Mouse (Mus musculus) midbrain, embryonic 12.5 days (tissue): ENCODE measurements around the gene Scgb1a1. TPM values are rescaled to one million over a fixed set of nuclear protein-coding genes. Genes with fewer than 3 reads are reported as not detected.
A peak's percentile ranks its signal among the peaks of the same experiment; 100 is the strongest.
"Not testable (repeated sequence)": the region's sequence is repeated elsewhere in the genome, so short reads cannot be mapped to it uniquely, and the experiment has no call there.

Experiments
- ATAC-seq: fragments of 200-750 bp; cut with Nextera tagmentation; 2 replicates; pipeline ENCODE4 v1.8.0; 2017; ENCODE audit warnings: low read depth, moderate TSS enrichment, moderate library complexity; ENCODE audit not compliant: low FRiP score
- H3K27ac ChIP-seq: fragments of 300-500 bp; sonication (generic); replicated peaks from 2 replicates; pipeline ENCODE4 v1.5.1; 2016; ENCODE audit warnings: mild to moderate bottlenecking
- H3K27me3 ChIP-seq: fragments of 300-500 bp; sonication (generic); 2 replicates; pipeline ENCODE4 v1.6.1; 2016; ENCODE audit warnings: mild to moderate bottlenecking
- H3K36me3 ChIP-seq: fragments of 300-500 bp; sonication (generic); 2 replicates; pipeline ENCODE4 v1.6.1; 2016
- H3K4me1 ChIP-seq: fragments of 300-500 bp; sonication (generic); 2 replicates; pipeline ENCODE4 v1.6.1; 2016
- H3K4me2 ChIP-seq: fragments of 300-500 bp; sonication (generic); replicated peaks from 2 replicates; pipeline ENCODE4 v1.6.1; 2016; ENCODE audit warnings: mild to moderate bottlenecking, moderate library complexity
- H3K4me3 ChIP-seq: fragments of 300-500 bp; sonication (generic); 2 replicates; pipeline ENCODE4 v1.5.1; 2016; ENCODE audit warnings: mild to moderate bottlenecking
- H3K9ac ChIP-seq: fragments of 300-500 bp; sonication (generic); replicated peaks from 2 replicates; pipeline ENCODE4 v1.6.1; 2016; ENCODE audit warnings: mild to moderate bottlenecking, moderate library complexity
- H3K9me3 ChIP-seq: fragments of 300-500 bp; sonication (generic); 2 replicates; pipeline ENCODE4 v1.6.1; 2016; ENCODE audit warnings: mild to moderate bottlenecking
- WGBS: fragments of 180-500 bp; shearing (Covaris S2); methylation state at CpG from one replicate; pipeline ENCODE4 v1.1.7; 2016; 5-methylcytosine and 5-hydroxymethylcytosine counted together
- polyA plus RNA-seq: library from polyadenylated mRNA; unstranded; fragments of >200 nt; fragmentation: Nextera tagmentation; extraction: Ambion mirVana; gene quantifications from 2 replicates; pipeline ENCODE4 v1.2.1, GENCODE M21; 2016

Gene Scgb1a1
- polyA plus RNA-seq, 1 experiment from 2014 or later = not detected

GRCm38 (mm10) chr19:9097441-9097840, 9.7 kb upstream of the Scgb1a1 start:
- Histone ChIP-seq H3K36me3 (no peaks in the 10 kb centered on the region), H3K9me3 (no peaks in the 10 kb centered on the region), H3K4me1 (no peaks in the 10 kb centered on the region), H3K9ac (no peak overlapping the region), H3K4me3 (no peak overlapping the region), H3K27ac (no peak overlapping the region), H3K27me3 (no peaks in the 10 kb centered on the region; the same call in 1 of the 2 replicates), H3K4me2 (no peak overlapping the region)
- 90% methylated on average over 13 of the region's 13 CpGs for WGBS
- ATAC-seq = no peak

- Histone ChIP-seq H3K4me2 (no peak overlapping the region), H3K4me1 (no peaks in the 10 kb centered on the region), H3K36me3 (no peaks in the 10 kb centered on the region), H3K27ac (no peak overlapping the region), H3K27me3 (no peaks in the 10 kb centered on the region), H3K9me3 (no peaks in the 10 kb centered on the region), H3K9ac (no peak overlapping the region), H3K4me3 (no peak overlapping the region)
- WGBS = 72% methylated on average over 5 of the region's 5 CpGs
- ATAC-seq = no peak
Observed at GRCm38 (mm10) chr19:9095111-9095510, 7.4 kb upstream of the Scgb1a1 start.

DNA sequence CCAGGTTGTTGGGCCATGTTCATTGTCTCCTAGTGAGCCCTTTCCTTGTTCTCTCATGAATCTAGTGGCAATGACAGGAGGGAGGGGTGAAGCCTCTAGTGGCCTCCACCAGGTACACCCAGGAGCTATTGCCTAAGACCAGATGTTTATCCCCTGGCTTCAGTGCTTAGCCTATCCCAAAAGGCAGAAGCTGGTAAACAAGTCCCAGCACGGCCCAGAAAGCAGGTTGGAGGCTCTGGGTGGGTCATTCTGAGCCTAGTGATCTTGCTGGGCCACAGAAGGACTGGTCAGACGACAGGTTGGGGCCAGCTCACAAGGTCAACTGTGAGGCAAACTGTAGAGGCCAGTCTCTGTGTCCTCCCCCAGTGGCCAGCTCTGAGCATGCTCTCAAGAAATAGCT, 3.0 kb upstream of the Scgb1a1 start:
- no peaks in the 10 kb centered on the region for H3K4me1 ChIP-seq
- 42% methylated on average over 2 of the region's 2 CpGs for whole genome bisulfite sequencing
- no peak for ATAC-seq

GRCm38 (mm10) chr19:9090191-9090590, 2.4 kb upstream of the Scgb1a1 start:
- H3K27me3 ChIP-seq = no peaks in the 10 kb centered on the region
- WGBS = 72% methylated on average over 4 of the region's 4 CpGs
- no peak overlapping the region for H3K4me2 ChIP-seq
- H3K9me3 ChIP-seq = no peaks in the 10 kb centered on the region
- no peak for ATAC-seq
- H3K36me3 ChIP-seq = no peaks in the 10 kb centered on the region
- H3K9ac ChIP-seq = no peak overlapping the region
- no peak overlapping the region for H3K4me3 ChIP-seq
- no peak overlapping the region for H3K27ac ChIP-seq
- no peaks in the 10 kb centered on the region for H3K4me1 ChIP-seq

More for the DNA sequence above, 3.0 kb upstream of the Scgb1a1 start:
- Histone ChIP-seq H3K36me3 (no peaks in the 10 kb centered on the region), H3K9me3 (no peaks in the 10 kb centered on the region), H3K27ac (no peak overlapping the region), H3K9ac (no peak overlapping the region), H3K4me2 (no peak overlapping the region), H3K27me3 (no peaks in the 10 kb centered on the region), H3K4me3 (no peak overlapping the region)

DNA sequence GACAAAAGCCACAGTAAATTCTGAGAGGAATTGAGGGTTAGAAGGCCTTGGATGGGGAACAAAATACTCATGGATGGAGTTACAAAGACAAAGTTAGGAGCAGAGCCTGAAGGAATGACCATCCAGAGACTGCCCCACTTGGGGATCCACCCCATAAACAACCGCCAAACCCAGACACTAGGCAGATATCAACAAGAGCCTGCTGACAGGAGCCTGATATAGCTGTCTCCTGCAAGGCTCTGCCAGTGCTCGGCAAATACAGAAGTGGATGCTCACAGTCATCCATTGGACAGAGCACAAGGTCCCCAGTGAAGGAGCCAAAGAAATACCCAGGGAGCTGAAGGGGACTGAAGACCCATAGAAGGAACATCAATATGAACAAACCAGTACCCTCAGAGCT, 3.9 kb downstream of the Scgb1a1 start:
- H3K9me3 ChIP-seq, H3K4me1 ChIP-seq, H3K4me3 ChIP-seq, H3K4me2 ChIP-seq, H3K36me3 ChIP-seq, H3K27me3 ChIP-seq, H3K9ac ChIP-seq, ATAC-seq, H3K27ac ChIP-seq: not testable (repeated sequence)
- WGBS = 71% methylated on average over 2 of the region's 2 CpGs

DNA sequence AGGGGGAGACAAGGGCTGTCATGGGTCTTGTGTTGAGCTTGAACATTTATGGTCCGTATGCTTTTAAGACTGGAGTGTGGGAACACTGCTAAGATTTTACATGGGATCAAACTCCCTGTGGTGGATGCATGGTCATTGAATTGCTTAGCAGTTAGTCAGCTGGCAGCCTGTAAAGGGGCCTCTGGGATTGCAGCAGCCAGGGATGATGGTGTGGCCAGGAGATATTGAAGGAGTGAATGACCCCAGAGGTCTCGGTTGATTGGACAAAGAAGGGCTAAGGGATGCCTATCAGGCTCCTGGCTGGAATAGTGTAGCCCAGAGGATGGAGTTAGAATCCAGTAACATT, 4.8 kb downstream of the Scgb1a1 start:
- Histone ChIP-seq H3K4me1 (no peaks in the 10 kb centered on the region), H3K4me3 (no peak overlapping the region), H3K27me3 (peaks cover 6% of the 10 kb centered on the region; the same call in 1 of the 2 replicates), H3K9me3 (no peaks in the 10 kb centered on the region), H3K36me3 (no peaks in the 10 kb centered on the region), H3K4me2 (no peak overlapping the region), H3K9ac (no peak overlapping the region), H3K27ac (no peak overlapping the region)
- ATAC-seq = no peak
- whole genome bisulfite sequencing = 82% methylated on average over 2 of the region's 2 CpGs

DNA sequence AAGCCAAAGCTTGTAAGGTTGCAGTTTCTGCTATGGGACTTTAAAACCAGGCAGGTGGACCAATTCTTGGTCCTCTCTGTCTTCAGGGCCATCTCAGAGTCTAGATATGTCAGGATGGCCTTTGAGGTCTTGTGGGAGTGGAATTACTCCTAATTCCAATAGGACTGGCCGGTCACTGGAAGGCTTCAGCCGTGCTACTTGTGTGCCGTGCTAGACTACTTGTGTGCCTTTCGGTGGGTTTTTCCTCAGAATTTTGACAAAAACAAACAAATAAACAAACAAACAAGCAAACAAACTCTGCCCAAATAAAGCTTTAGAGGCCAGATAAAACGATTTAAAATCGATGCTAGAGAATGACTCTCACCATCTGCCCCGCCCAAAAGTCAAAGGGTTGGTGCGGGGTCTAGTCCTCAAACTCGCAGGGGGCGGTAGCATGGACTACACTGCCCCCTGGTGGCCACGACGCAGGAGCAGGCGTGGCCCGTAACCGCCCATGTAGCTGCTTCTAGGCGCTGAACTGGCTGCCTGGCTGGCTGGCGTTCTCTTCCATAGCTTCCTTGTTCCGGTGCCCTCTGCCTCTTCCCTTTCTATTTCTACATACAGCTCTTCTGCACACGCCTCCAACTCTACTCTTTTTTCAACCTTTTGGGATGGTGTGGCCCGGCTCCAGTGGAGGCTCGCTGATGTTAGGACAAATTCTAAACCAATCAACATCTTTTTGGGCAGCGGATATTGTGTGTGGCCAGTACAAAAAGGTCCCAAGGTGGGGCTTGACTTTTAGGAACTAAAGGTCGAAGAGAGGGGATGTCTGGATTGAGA, 5.4 kb downstream of the Scgb1a1 start:
- H3K4me1 ChIP-seq = no peaks in the 10 kb centered on the region
- 0 out of 2 replicates have a peak overlapping the region, but pooled peaks have one; percentile 24 for H3K9ac ChIP-seq
- 20% methylated on average over 23 of the region's 23 CpGs for WGBS
- H3K36me3 ChIP-seq = no peaks in the 10 kb centered on the region
- peaks cover 6% of the 10 kb centered on the region; the same call in 1 of the 2 replicates for H3K27me3 ChIP-seq
- ATAC-seq = peak; percentile 93
- no peaks in the 10 kb centered on the region for H3K9me3 ChIP-seq
- H3K27ac ChIP-seq = no peak overlapping the region
- no peak overlapping the region for H3K4me3 ChIP-seq
- H3K4me2 ChIP-seq = peak overlapping the region; percentile 21

DNA sequence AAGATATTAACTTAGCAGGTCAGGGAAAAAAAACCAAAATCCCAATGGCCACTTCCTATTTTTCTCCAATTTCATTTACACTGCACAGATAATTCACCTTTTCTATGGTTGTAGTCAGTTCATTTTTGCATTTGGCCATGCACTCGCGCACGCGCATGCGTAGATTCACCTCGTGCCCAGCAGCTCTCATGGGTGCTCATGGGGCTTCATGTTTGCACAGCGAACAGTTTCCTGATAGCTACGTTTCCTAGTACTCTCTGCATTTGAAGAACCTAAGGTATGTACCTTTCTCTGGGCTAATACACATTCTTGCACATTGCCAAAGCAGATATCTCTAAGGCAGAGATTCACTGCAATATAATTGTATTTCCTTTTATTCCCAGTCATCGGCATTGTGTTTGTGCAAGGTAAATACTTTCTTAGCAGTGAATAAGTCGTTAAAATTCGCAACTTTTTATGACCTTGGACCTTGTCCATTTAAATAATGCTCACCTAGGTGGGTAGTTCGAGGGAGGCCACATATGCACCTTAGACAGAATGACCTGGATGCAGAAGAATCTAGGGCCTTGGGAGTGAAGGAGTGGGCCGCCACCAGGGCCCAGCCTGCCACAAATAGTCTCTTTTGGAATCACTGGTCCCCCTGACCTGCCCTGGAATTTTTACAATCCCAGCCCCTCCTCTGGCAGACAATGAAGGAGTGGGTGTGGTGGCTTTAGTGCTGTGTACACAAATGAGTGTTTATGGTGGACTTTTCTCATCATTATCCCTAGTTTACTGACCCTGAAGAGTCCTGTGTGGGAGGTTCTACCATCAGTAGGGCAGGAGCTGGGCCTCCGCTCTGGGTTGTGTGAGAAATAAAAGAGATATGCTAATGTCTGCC, 6.2 kb downstream of the Scgb1a1 start:
- Histone ChIP-seq H3K27ac (no peak overlapping the region), H3K9ac (no peak overlapping the region), H3K9me3 (no peaks in the 10 kb centered on the region), H3K4me3 (no peak overlapping the region), H3K36me3 (no peaks in the 10 kb centered on the region), H3K27me3 (peaks cover 6% of the 10 kb centered on the region; the same call in 1 of the 2 replicates), H3K4me2 (no peak overlapping the region; the same call in 1 of the 2 replicates), H3K4me1 (no peaks in the 10 kb centered on the region)
- WGBS = 84% methylated on average over 14 of the region's 14 CpGs
- peak; percentile 53 for ATAC-seq

DNA sequence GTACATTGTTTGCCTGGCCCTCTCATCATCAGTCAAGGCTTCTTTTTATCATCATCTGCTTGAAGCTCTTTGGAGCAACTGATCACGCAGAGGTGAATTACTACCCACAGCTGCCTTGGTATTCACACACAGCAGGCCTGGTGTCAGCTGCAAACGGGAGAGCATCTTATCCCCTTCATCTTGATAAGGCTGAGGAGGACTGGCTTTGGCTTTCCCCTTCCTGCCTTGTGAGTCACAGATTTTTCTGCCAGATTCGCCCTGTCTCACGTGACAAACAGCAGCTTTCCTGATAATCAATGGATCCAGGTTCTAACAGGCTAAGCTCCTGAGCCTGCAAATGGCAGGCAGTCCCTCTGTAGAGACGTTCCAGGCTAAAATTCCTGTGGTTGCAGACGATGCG, 7.8 kb downstream of the Scgb1a1 start:
- Histone ChIP-seq H3K27ac (no peak overlapping the region), H3K36me3 (no peaks in the 10 kb centered on the region), H3K9ac (no peak overlapping the region), H3K4me3 (no peak overlapping the region), H3K27me3 (peaks cover 6% of the 10 kb centered on the region; the same call in 1 of the 2 replicates), H3K9me3 (no peaks in the 10 kb centered on the region), H3K4me2 (no peak overlapping the region), H3K4me1 (no peaks in the 10 kb centered on the region)
- WGBS = 46% methylated on average over 7 of the region's 7 CpGs
- no peak for ATAC-seq

DNA sequence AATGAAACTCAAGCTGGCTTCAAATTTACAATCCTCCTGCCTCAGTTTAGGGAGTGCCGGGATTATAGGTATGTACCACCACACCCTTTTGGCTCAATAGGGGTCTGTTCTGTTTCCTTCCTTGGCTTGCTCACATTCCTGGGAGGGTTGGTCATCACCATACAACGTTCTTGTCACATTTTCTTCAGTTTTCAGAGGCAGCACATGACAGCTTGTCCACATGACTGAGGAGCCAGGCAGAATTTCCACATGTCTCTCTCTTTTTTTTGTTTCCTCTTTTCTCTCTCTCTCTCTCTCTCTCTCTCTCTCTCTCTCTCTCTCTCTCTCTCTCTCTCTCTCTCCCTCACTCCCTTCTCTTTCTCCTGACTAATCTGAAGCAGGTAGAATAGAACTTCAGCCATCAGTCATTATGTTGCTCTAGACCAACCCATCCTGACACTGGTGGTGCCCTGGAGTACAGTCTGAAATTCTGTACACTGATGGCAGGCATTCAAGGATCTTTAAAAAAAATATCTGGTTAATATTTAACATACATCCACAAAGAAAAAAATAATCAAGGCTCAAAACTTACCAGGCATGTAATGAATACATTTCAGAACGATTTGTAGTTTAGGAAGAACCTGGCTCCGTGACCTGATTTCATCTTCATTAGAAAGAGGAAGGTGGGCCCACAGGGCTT, 10.6 kb downstream of the Scgb1a1 start:
- Histone ChIP-seq H3K36me3 (no peaks in the 10 kb centered on the region), H3K9me3 (no peaks in the 10 kb centered on the region), H3K9ac (no peak overlapping the region), H3K27ac (no peak overlapping the region), H3K4me2 (no peak overlapping the region), H3K27me3 (no peaks in the 10 kb centered on the region), H3K4me1 (no peaks in the 10 kb centered on the region), H3K4me3 (no peak overlapping the region)
- ATAC-seq = no peak
- 75% methylated on average over 4 of the region's 4 CpGs for WGBS

DNA sequence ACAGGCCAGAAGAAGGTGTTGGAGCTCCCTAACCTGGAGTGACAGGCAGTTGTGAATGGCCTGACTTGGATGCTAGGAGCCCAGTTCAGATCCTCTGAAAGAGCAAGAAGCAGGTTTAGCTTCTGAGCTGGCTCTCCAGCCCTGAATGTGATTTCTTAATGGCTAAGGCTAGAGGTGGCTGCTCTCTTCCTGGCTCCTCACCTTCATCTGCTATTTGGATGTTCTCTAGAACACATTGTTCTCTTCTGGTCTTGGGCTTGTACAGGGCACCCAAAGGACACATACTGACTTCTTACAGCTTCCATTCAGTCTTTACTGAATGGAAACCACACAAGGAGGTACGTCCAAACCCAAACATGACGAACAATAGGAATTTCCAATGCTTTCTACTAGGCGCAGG, 11.7 kb downstream of the Scgb1a1 start:
- ATAC-seq = no peak
- Histone ChIP-seq H3K9ac (no peak overlapping the region), H3K27ac (no peak overlapping the region), H3K4me1 (peaks cover 10% of the 10 kb centered on the region; the same call in 1 of the 2 replicates), H3K4me2 (no peak overlapping the region), H3K9me3 (no peaks in the 10 kb centered on the region), H3K27me3 (no peaks in the 10 kb centered on the region), H3K4me3 (no peak overlapping the region), H3K36me3 (no peaks in the 10 kb centered on the region)
- WGBS = 87% methylated on average over 3 of the region's 3 CpGs

DNA sequence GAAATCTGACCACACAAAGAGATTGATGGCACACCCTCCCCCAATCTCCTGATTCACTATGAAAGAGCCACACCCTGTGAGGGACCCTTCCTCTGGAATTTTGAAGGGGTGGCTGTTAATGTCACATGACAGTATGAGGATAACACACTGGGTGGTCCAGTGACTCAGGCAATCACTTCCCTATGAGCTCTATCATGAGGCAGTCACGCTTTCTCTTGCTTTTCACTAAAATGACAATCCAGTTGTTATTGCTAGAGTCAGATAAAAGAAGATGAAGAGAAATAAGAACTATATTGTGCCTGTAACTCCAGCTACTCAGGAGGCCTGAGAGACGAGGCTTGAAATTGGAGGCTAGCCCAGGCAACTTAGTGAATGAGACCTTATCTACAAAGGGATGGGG, 12.2 kb downstream of the Scgb1a1 start:
- H3K27ac ChIP-seq = no peak overlapping the region
- no peaks in the 10 kb centered on the region for H3K27me3 ChIP-seq
- no peak overlapping the region for H3K4me2 ChIP-seq
- ATAC-seq = no peak
- H3K36me3 ChIP-seq = no peaks in the 10 kb centered on the region
- no peaks in the 10 kb centered on the region for H3K9me3 ChIP-seq
- H3K9ac ChIP-seq = no peak overlapping the region
- no peak overlapping the region for H3K4me3 ChIP-seq
- H3K4me1 ChIP-seq = peaks cover 10% of the 10 kb centered on the region; the same call in 1 of the 2 replicates
- WGBS = 72% methylated on average over 2 of the region's 2 CpGs
